Mouse (Mus musculus) right cerebral cortex, postnatal 4 days (tissue): ENCODE results near the gene Cecr2.

Experiments
- DNase-seq: peaks from one replicate; pipeline ENCODE4 v3.0.0-alpha.2; 2022

The Cecr2 gene

GRCm38 (mm10) chr6:120667911-120668310 lies 1.7 kb downstream of the Cecr2 start:
- no peak for DNase-seq

DNA sequence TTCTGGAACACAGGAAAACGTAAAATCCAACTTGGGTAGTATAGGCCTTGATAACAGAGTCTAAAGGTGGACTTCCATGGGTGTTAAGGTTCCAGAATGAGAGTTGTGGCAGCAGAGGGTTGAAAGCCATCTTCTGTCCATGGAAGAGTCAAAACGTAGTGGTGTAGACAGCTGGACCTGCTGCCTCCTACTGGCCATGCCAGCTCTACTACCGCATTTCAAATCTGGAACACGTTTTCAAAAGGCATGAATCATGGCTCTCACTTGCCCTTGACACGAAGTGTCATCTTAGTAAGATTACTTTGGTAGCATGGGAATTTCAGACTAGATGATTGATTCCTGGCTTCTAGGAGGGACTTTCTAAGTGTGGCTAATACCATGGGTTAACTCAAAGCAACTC lies 8.0 kb downstream of the Cecr2 start:
- DNase-seq: no peak

GRCm38 (mm10) chr6:120674881-120675280 lies 8.7 kb downstream of the Cecr2 start:
- no peak for DNase-seq

DNA sequence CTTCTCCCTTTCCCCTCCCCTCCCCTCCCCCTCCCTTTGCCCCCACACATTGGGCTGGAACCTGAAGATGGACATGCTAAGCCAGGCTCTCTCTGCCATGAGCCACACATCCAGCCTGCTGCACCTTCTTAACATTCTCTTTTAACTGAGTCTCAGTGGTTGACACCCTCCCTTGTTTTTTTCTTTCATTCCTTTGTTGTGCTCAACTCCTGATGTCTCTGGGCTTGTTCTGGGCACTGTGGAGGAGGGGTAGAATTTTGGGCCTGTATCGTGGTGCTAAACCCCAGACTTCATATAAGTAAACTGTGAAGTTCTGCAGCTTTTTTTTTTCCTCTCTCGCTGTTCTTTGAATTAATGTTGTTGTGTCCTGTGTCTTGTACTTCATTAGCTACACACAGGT lies 9.8 kb downstream of the Cecr2 start:
- DNase-seq: no peak

DNA sequence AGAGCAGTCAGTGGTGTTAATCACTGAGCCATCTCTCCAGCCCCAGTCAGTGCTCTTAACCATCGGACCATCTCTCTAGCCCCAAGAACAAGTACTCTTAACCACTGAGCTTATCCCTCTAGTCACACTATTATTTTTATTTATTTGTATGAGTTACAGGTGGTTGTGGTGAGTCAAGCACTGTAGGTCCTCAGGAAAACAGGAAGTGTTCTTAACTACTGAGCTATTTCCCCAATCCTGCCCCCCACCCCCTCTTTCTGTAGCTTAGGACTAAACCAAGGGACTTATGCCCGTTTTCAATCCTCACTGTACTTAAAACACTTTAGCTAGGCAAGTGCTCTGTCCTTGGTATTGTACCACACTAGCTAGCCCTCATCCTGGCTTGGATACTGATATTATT lies 17.2 kb downstream of the Cecr2 start:
- no peak for DNase-seq

DNA sequence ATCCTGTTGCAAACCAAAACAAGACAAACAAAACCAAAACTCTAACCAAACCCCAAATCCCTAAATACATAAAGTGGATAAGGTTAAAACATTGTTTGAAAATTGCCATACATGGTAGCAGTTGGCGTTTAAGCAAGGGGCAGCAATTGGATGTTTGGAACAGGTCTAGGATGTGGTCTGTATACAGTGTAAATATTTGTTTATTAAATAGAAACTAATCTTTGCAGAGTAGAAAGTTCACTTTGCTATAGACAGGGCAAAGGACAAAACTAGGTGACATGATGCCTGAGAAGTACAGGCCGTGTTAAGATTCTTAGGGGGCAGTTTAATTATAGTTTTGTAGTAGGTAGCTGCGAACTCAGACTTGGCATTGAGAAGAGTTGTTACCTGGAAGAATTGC lies 18.6 kb downstream of the Cecr2 start:
- no peak for DNase-seq

GRCm38 (mm10) chr6:120686872-120687650 lies 20.9 kb downstream of the Cecr2 start:
- DNase-seq: no peak

DNA sequence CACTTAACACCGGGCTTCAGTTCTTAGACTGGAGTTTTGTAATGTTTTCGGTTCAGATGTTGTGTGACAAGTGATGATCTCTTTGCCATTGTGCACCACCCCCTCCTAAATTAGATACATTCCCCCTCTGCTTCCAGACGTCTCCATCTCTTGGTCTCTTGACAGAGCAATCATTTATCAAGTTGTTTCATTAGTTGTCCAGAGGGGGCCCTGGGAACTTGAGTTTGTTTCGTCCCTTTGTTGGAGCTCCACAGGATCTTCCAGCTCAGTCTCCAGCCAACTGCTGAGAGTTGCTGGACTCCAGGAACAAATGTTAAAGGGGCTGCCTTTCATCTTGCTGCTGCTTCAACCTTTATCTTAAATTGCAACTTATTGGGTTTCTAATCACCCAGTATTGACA lies 34.1 kb downstream of the Cecr2 start:
- DNase-seq: no peak

DNA sequence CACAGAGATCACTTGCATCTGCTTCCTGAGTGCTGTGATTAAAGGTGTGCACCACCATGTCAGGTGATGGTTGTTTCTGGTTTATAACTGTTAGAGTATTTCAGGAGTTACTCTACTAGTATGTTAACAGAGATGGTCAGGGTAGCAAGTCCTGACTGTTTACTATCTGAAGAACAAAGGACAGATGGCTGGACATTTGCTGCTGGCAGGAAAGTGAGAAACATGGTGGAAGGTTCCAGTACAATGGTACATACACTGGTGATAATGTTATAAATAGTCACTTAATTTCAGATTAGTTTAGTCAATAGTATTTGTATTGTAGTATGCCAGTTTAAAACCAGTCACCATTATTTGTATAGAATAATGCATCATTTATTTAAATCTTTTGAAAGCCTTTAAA lies 38.2 kb downstream of the Cecr2 start:
- DNase-seq: no peak

- no peak for DNase-seq
These were observed 42.6 kb downstream of the Cecr2 start for GRCm38 (mm10) chr6:120708759-120709158.

GRCm38 (mm10) chr6:120714806-120715205 lies 48.6 kb downstream of the Cecr2 start:
- DNase-seq: no peak

DNA sequence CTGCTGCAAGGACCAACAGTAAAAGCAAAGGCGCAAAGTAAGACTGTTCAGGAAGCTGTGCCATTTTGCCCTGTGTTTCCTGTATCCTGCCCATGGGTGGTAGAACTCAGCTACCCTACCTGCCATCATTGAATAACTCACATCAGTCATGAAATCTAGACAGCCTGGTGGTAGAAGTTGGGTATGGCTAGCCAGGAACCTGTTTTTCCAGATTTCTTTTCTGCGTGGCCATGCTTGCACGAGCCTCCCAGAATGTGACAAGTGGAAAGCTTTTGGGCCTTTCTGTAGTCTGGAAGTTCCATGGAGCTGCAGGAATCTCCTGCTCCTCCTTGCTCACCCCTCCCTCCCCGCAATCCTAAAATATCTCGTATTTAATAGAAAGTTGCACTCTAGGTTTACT lies 49.1 kb downstream of the Cecr2 start:
- DNase-seq: no peak

DNA sequence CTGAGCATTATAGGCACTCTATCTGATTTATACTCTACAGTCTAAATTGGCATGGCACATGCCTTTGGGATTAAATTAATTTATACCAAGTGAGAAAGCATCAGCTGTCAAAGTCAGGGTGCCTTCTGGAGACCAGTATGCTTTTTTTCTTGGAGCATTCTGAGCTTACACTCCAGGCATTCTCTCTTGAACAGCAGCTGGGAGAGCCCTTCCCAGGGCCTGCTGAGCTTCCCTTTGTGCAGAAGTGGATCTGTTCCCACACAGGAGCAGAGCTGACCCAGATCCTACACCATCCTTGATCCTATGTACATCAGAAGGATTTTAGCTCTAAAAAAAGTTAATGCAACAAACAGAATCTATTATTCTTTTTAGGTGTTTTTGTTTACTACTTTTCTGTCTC lies 49.7 kb downstream of the Cecr2 start:
- no peak for DNase-seq

DNA sequence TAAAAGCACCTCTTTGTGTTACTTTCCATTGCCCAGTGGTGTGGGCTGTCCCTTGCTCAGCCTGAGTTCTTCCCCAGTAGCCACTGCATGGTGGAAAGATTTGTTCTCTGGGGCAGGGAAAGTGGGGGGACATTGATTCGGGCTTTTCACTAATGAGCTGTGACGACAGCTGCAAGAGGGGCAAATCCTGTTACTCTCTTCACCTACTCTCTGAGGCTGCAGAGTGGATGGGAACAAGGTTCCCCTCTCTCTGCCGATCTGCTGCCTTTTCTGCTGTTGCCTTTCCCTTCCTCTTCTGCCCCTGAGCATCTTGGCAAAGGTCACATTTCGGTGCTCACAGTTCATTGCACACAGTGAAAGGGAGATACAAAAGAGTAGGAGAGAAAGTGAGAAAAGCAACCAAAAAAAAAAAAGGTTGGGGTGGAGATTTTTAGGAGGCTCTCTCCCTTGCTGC lies 50.4 kb downstream of the Cecr2 start:
- DNase-seq: no peak

GRCm38 (mm10) chr6:120725986-120726385 lies 59.8 kb downstream of the Cecr2 start:
- DNase-seq: no peak

DNA sequence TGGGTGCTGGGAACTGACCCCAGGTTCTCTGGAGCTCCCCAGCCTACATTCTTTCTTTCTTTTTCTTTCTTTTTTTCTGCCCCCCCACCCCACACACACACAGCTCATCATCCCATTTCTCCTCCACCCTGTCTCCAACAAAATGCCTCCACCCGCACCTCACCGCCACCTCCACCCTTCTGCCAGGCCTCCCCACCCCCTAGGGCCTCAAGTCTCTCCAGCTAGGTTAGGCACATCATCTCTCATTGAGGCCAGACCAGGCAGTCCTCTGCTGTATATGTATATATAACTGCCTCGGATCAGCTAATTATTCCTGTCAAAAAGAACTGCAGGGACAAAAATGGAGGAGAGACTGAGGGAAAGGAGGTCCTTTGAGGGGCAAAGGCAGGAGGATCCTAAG lies 69.8 kb downstream of the Cecr2 start:
- DNase-seq: no peak

GRCm38 (mm10) chr6:120736566-120736965 lies 70.4 kb downstream of the Cecr2 start:
- no peak for DNase-seq

DNA sequence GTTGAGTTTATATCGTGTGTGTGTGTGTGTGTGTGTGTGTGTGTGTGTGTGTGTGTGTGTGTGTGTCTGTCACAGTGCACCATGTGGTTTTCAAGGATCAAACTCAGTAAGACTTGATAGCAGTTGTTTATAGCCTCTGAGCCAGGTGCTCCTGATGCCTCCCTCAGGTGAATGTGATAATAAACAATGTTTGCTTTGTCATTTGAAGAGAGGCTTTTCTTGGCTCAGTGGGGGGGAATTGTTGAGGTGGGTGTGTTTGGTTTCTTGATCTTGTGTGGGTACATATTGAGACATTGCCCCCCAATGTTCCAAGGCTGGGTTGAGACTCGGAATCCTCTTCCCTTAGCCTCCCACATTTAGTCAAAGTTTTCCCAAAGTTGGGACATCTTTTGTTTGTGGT lies 77.0 kb downstream of the Cecr2 start:
- no peak for DNase-seq

DNA sequence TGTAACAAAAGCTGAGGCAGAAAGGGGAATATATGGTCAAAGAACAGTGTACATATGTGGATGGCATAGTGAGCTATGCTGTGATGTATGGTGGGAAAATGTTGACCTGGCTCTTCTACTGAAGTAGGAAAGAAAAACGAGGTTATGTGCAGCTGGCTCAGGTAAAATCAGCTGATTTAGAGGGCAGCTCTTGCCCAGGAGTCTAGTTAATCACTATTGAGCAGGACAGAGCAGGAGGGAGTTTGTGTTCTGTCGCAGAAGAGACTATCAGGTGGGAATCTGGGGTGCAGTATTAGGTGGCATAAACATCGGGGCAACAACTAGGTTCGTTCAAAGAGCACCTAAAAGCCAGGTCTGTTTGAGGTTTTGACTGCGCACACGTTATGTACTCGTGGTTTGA lies 78.1 kb downstream of the Cecr2 start:
- no peak for DNase-seq

- DNase-seq: no peak
These were observed 80.2 kb downstream of the Cecr2 start for GRCm38 (mm10) chr6:120746416-120746815.

GRCm38 (mm10) chr6:120761151-120761550 lies 95.0 kb downstream of the Cecr2 start:
- no peak for DNase-seq

DNA sequence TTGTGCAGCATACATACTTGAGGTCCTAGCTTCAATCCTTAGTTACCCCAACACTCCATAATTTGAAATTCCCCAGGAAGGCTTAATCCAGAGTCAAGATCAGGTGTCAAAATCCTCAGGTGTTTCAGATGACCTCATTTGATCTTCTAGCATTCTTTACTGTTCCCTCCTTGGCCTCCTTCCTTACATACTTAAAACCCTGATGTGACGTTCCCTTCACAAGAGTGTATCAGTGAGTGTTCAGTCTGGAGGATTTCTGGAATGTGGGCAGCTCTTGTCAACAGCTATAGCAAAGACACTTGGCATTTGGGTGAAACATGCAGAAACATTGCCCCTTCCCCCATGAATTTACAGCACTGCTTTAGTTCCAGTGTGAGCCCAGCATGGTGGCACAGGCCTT lies 103.8 kb downstream of the Cecr2 start:
- no peak for DNase-seq

DNA sequence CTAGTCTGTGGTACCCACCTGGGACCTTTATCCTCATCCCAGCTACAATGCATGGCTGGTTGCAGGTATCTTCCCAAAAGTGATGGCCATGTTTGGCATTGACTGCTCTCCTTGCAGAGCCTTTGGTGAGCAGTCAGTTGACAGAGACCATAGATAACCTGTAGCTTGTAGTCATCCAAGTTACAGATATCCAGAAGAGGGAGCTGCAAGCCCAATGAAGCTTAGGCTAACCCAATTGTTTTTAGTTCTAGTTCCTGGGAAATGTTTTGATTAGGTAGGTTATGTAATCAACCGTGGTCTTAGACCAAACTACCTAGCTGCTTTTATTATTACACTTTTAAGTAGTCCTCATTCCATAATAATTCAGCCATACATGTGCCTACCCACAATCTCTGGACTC lies 105.2 kb downstream of the Cecr2 start:
- DNase-seq: no peak

- DNase-seq: no peak
These were observed 105.9 kb downstream of the Cecr2 start for GRCm38 (mm10) chr6:120772025-120772424.

DNA sequence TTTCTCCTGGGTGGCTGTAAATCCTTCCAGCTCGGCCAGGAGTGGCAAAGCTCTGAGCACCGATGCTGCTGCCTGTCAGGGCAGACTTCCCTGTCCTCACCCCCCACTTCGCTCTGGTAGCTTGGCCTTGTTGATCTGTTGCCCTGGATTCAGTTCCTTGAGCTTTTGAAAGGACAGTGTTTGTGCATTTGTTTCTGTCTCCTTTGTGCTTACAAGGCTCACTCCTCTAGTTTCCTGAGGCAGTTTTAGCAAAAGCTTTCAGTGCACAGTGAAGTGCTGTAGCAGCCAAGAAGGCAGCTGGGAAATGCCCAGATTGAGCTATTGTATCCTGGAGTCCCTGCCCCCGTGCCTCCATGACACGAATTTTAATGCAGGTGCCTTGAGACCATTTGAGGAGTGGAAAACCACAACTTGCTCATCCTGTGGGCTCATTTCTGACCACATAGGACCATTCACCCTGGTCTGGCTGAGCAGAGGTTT lies 107.0 kb downstream of the Cecr2 start, which contains the start of gene Slc25a18:
Gene Slc25a18 (plus strand): TSS at position 430 of the 480 bp plus-strand sequence.
- DNase-seq: peak; percentile 19
